Mouse (Mus musculus): ENCODE measurements around the gene Nutf2-ps1. TPM values are rescaled to one million over a fixed set of nuclear protein-coding genes. Genes with fewer than 3 reads are reported as not detected.

Nutf2-ps1 gene
- polyA plus RNA-seq, 1 experiment = not detected

- peaks cover 5% of the 10 kb centered on the region; the same call in 1 of the 2 replicates for H3K4me1 ChIP-seq (ENCODE audit: control insufficient read depth, insufficient read depth, low read length)
- TF ChIP-seq CTCF (IDR thresholded peaks at IDR 0.05; ENCODE audit: insufficient read depth, low read depth, low read length) (no peak), POLR2A (IDR thresholded peaks at IDR 0.05; ENCODE audit: insufficient read depth, low read depth, low read length) (no peak)
- no peak overlapping the region for H3K27ac ChIP-seq (ENCODE audit: insufficient read depth, low read depth, low read length)
- H3K4me3 ChIP-seq (ENCODE audit: insufficient read depth, low read depth, low read length) = no peak overlapping the region
- whole genome bisulfite sequencing = 87% methylated on average over 18 of the region's 18 CpGs
Measured at GRCm38 (mm10) chr19:53571501-53572428, 17.1 kb downstream of the Nutf2-ps1 start.

GRCm38 (mm10) chr19:53571056-53571455 is 17.8 kb downstream of the Nutf2-ps1 start:
- Histone ChIP-seq H3K4me3 (ENCODE audit: insufficient read depth, low read depth, low read length) (no peak overlapping the region), H3K27ac (ENCODE audit: insufficient read depth, low read depth, low read length) (no peak overlapping the region), H3K4me1 (ENCODE audit: control insufficient read depth, insufficient read depth, low read length) (peaks cover 5% of the 10 kb centered on the region; the same call in 1 of the 2 replicates)
- WGBS = 93% methylated on average over 4 of the region's 4 CpGs
- no peak for TF ChIP-seq POLR2A (IDR thresholded peaks at IDR 0.05; ENCODE audit: insufficient read depth, low read depth, low read length)
- TF ChIP-seq CTCF (IDR thresholded peaks at IDR 0.05; ENCODE audit: insufficient read depth, low read depth, low read length) = no peak

DNA sequence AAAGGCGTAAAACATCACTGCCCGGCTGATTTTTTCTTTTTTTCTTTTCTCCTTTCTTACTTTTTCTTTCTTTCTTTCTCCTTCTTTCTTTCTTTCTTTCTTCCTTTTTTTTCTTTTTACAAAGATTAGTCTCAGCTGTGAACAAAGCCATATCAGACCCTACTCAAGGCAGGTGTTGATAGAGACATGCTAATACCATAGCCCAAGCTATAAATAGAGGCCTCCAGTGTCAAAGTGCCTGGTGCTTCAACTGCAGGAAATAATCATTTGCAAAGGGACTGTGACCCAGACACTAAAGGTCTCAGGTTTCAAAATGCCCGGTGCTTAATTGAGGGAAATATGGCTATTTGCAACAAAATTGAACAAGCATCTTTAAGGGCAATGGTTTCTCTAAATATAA is 20.3 kb downstream of the Nutf2-ps1 start:
- 76% methylated on average over 3 of the region's 3 CpGs for WGBS

DNA sequence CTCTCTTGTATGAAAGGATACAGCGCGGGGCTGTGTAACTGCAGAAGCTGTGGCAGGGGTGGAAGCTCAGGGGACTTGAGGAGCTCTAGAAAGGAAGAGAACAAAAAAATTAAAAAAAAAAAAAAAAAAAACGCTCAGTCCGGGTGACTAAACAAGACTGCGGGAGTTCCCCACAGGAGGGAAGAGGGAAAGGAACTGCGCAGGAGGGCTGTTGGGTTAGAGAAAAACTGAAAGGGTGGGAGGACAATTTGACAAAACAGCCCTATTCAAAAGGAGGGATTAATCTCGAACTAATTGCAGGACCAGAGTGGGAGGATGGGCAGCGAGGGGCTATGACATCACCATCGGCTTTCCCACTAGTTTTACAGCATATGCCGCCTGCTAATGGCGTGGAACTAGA is 21.0 kb downstream of the Nutf2-ps1 start:
- no peak overlapping the region for H3K4me3 ChIP-seq (ENCODE audit: insufficient read depth, low read depth, low read length)
- H3K27ac ChIP-seq (ENCODE audit: insufficient read depth, low read depth, low read length) = peak overlapping the region; percentile 3; the same call in 1 of the 2 replicates
- no peak for TF ChIP-seq CTCF (IDR thresholded peaks at IDR 0.05; ENCODE audit: insufficient read depth, low read depth, low read length)
- no peak for TF ChIP-seq POLR2A (IDR thresholded peaks at IDR 0.05; ENCODE audit: insufficient read depth, low read depth, low read length)
- 8% methylated on average over 11 of the region's 11 CpGs for WGBS
- H3K4me1 ChIP-seq (ENCODE audit: control insufficient read depth, insufficient read depth, low read length) = peaks cover 6% of the 10 kb centered on the region; the same call in 1 of the 2 replicates

More for the DNA sequence above, 20.3 kb downstream of the Nutf2-ps1 start:
- Histone ChIP-seq H3K4me3 (ENCODE audit: insufficient read depth, low read depth, low read length) (no peak overlapping the region), H3K27ac (ENCODE audit: insufficient read depth, low read depth, low read length) (peak overlapping the region; percentile 3; the same call in 1 of the 2 replicates), H3K4me1 (ENCODE audit: control insufficient read depth, insufficient read depth, low read length) (peaks cover 6% of the 10 kb centered on the region; the same call in 1 of the 2 replicates)
- TF ChIP-seq POLR2A (IDR thresholded peaks at IDR 0.05; ENCODE audit: insufficient read depth, low read depth, low read length) (no peak), CTCF (IDR thresholded peaks at IDR 0.05; ENCODE audit: insufficient read depth, low read depth, low read length) (no peak)

DNA sequence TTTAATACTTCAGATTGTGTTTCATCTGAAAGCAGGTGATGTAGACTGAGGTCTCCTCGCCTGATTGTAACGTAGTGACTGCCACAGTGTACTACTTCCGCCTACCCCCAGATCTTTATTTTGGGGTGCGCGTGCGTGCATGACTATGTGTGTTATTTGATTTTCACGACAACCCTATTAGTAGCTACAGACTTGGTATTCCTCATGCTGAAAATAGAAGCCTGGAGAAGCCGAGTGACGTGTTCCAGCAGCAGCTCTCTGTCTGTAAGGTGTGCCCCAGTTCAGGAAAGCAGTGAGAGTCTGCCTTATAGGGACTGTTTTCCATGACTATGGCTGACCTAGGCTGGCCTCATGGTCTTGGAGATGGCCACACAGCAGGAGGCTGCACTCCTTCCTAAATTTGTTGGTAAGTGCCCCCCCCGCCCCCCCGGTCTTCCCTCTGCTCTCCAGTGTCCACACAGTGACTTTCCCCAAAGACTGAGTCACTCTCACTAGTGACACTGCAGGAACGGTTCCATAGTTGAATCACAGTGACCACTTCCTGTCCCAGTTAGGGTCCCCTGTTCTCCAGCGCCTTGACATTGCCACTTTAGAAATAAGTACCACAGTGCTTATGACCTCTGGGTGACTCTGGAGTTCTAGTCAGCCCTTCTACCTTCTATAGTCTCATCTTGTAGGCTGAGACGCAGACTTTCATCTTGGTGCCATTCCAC is 23.1 kb downstream of the Nutf2-ps1 start:
- H3K4me1 ChIP-seq (ENCODE audit: control insufficient read depth, insufficient read depth, low read length) = peaks cover 6% of the 10 kb centered on the region; the same call in 1 of the 2 replicates
- TF ChIP-seq CTCF (IDR thresholded peaks at IDR 0.05; ENCODE audit: insufficient read depth, low read depth, low read length) = no peak
- TF ChIP-seq POLR2A (IDR thresholded peaks at IDR 0.05; ENCODE audit: insufficient read depth, low read depth, low read length) = no peak
- H3K27ac ChIP-seq (ENCODE audit: insufficient read depth, low read depth, low read length) = peak overlapping the region; percentile 36
- WGBS = 58% methylated on average over 14 of the region's 14 CpGs
- no peak overlapping the region for H3K4me3 ChIP-seq (ENCODE audit: insufficient read depth, low read depth, low read length)

DNA sequence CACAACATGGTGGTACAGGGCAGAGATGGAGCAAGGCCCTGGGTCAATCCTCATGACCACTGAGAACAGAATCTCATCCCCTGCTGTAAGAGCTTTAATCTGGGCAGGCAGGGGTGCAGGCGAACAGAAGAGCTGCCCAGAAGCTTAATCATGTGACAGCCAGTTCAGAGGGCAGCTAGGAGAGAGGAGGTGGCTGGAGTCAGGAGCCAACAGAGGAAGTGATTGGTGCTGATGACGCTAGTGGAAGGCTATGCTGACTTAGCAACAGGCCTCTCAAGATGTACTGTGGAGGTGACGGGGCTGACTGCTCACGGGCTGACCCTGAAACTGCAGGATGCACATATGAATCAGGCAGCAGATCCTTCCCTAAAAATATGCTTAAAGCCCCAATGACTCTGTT is 24.7 kb downstream of the Nutf2-ps1 start:
- TF ChIP-seq CTCF (IDR thresholded peaks at IDR 0.05; ENCODE audit: insufficient read depth, low read depth, low read length) (no peak), POLR2A (IDR thresholded peaks at IDR 0.05; ENCODE audit: insufficient read depth, low read depth, low read length) (no peak)
- H3K4me1 ChIP-seq (ENCODE audit: control insufficient read depth, insufficient read depth, low read length) = peaks cover 6% of the 10 kb centered on the region; the same call in 1 of the 2 replicates
- WGBS = 68% methylated on average over 4 of the region's 4 CpGs
- no peak overlapping the region for H3K27ac ChIP-seq (ENCODE audit: insufficient read depth, low read depth, low read length)
- H3K4me3 ChIP-seq (ENCODE audit: insufficient read depth, low read depth, low read length) = no peak overlapping the region

DNA sequence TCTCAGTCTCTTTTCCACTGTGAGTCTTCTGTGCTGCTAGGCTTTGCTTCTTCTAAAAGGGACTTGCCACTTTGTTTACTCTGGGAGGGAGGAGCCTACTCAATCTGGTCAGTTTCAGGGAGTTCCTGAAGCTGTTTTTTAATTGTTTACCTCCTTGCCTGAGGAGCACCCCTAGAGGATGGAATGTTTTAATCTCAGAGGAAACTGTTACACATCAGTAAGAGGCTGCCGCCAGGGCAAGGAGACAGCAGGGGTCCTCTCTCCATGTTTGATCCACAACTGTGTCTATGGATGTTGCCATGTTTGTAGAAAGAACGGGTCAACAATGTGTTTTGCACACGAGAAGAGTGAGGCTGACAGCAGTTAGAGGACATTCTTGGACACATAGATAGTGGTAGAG is 28.4 kb downstream of the Nutf2-ps1 start:
- Histone ChIP-seq H3K4me3 (ENCODE audit: insufficient read depth, low read depth, low read length) (no peak overlapping the region), H3K4me1 (ENCODE audit: control insufficient read depth, insufficient read depth, low read length) (peaks cover 13% of the 10 kb centered on the region), H3K27ac (ENCODE audit: insufficient read depth, low read depth, low read length) (no peak overlapping the region)
- TF ChIP-seq POLR2A (IDR thresholded peaks at IDR 0.05; ENCODE audit: insufficient read depth, low read depth, low read length) (no peak), CTCF (IDR thresholded peaks at IDR 0.05; ENCODE audit: insufficient read depth, low read depth, low read length) (no peak)
- 86% methylated on average over 3 of the region's 3 CpGs for WGBS

DNA sequence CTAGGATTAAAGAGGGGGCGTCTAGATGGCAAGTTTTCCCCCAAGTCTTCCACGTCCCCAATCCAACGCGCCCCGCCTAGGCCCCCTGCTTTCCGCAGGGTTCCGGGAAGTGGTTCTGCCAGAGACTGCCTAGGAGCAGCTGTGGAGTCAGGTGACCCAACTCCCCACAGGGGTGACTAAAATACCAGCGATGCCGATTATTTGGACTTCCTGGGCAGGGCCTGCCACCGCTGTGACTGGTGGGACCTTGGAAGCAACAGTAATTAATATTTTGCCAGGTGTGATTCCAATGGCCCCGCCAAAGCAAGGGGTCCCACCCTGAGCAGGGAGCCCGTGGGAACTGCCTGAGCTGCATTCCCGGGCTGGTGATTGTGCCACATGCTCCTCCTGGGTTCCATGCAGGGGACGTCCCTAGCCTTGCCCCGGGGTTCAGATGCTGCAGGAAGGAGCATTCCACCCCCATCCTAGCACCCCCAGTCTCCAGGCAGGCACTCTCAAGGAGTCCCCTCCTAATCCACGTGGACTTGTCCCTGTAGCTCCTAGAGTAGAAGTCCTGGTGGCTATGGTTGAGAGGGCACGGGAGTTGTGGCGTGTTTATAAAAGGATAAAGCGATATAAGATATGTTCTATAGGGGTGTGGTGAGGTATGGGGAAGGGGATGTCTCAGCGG is 31.5 kb downstream of the Nutf2-ps1 start:
- TF ChIP-seq POLR2A (IDR thresholded peaks at IDR 0.05; ENCODE audit: insufficient read depth, low read depth, low read length) = no peak
- TF ChIP-seq CTCF (IDR thresholded peaks at IDR 0.05; ENCODE audit: insufficient read depth, low read depth, low read length) = no peak
- peaks cover 25% of the 10 kb centered on the region for H3K4me1 ChIP-seq (ENCODE audit: control insufficient read depth, insufficient read depth, low read length)
- H3K27ac ChIP-seq (ENCODE audit: insufficient read depth, low read depth, low read length) = no peak overlapping the region
- WGBS = 36% methylated on average over 20 of the region's 20 CpGs
- H3K4me3 ChIP-seq (ENCODE audit: insufficient read depth, low read depth, low read length) = no peak overlapping the region
